Mouse (Mus musculus): ENCODE data around the gene Ntrk2. TPM values are rescaled to one million over a fixed set of nuclear protein-coding genes. Genes with fewer than 3 reads are reported as not detected.

The Ntrk2 gene
- total and polyA plus RNA-seq, 2 experiments: 0.55 to 1.5 TPM

DNA sequence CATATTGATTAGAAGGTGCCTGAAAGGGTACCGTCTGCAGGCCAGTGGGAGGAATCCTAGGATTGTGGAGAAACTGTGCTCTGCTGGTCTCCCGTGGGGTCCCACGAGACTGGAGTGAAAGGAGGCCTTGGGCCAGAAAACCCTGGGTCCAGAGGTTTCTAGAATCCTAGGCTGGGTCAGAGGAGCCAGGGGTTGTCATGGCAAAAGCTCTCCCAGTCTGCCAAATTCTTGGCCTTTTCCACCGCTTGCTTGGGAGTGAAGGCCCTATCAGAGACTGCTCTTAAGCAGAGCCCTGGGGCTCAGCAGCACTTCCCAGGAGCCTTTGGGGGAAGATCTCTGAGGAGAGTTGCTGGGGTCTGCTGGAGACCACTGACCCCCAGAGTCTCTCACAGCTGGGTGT, 25.6 kb downstream of the Ntrk2 start:
- TF ChIP-seq CTCF (IDR thresholded peaks at IDR 0.05; ENCODE audit: low read depth, low read length) (no peak), POLR2A (IDR thresholded peaks at IDR 0.05; ENCODE audit: extremely low read depth, insufficient read depth, low read length) (no peak)
- Histone ChIP-seq H3K4me3 (ENCODE audit: insufficient read depth, low read depth, low read length) (no peak overlapping the region), H3K27ac (replicated peaks; ENCODE audit: insufficient read depth, low read depth, low read length) (no peak overlapping the region), H3K4me1 (ENCODE audit: control insufficient read depth, insufficient read depth, low read length) (no peaks in the 10 kb centered on the region), H3K79me2 (ENCODE audit: control insufficient read depth, insufficient read depth, low read length) (no peaks in the 10 kb centered on the region), H3K27me3 (ENCODE audit: control insufficient read depth, insufficient read depth, low read length) (no peaks in the 10 kb centered on the region), H3K36me3 (ENCODE audit: control insufficient read depth, insufficient read depth, low read length) (no peaks in the 10 kb centered on the region), H3K9ac (ENCODE audit: low read depth, low read length) (no peak overlapping the region)
- 85% methylated on average over 4 of the region's 4 CpGs for WGBS
- DNase-seq (ENCODE audit: extremely low read depth, low read depth, low spot score): no peak

DNA sequence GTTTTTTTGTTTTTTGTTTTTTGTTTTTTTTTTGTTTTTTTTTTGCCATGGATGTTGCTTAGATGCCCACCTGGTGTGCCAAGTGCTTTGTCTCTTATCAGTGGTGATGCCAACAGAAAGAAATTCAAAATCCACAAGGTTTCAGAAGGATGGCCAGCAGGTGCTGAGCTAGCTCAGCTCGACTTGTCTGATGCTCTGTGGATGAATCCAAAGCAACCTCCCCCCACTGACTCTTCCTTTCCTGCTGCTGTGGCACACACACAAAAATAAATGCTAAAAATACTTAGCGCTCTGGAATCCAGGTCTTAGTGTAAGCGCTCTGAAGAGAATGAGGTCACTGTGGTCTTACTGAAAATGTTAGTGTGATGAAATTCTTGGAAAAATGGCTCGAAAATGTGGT, 28.4 kb downstream of the Ntrk2 start:
- Histone ChIP-seq H3K79me2 (ENCODE audit: control insufficient read depth, insufficient read depth, low read length) (no peaks in the 10 kb centered on the region), H3K27me3 (ENCODE audit: control insufficient read depth, insufficient read depth, low read length) (no peaks in the 10 kb centered on the region), H3K27ac (replicated peaks; ENCODE audit: insufficient read depth, low read depth, low read length) (no peak overlapping the region), H3K9ac (ENCODE audit: low read depth, low read length) (no peak overlapping the region), H3K4me1 (ENCODE audit: control insufficient read depth, insufficient read depth, low read length) (no peaks in the 10 kb centered on the region), H3K4me3 (ENCODE audit: insufficient read depth, low read depth, low read length) (no peak overlapping the region), H3K36me3 (ENCODE audit: control insufficient read depth, insufficient read depth, low read length) (no peaks in the 10 kb centered on the region)
- 72% methylated on average over 4 of the region's 4 CpGs for WGBS
- DNase-seq (ENCODE audit: extremely low read depth, low read depth, low spot score): no peak
- TF ChIP-seq POLR2A (IDR thresholded peaks at IDR 0.05; ENCODE audit: extremely low read depth, insufficient read depth, low read length) (no peak), CTCF (IDR thresholded peaks at IDR 0.05; ENCODE audit: low read depth, low read length) (no peak)

DNA sequence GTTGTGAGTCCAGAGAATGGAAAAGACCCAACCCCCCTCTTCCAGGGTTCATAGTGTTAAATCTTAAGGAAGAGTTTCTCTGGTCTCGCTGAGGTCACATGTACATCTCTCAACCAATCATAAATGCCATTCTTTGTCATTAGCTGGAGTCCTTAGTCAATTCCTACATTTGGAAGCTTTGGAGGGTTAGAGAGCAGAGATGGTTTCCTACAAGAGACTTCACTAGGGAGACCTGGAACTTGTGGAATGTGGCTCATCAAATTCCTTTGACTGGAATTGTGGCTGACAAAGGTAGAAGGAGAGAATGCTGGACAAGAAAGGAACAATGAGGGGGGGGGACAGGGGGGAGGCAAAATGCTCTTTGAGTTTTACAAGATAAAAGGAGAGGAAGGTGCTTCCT, 30.5 kb downstream of the Ntrk2 start:
- Histone ChIP-seq H3K4me3 (ENCODE audit: insufficient read depth, low read depth, low read length) (no peak overlapping the region), H3K27ac (replicated peaks; ENCODE audit: insufficient read depth, low read depth, low read length) (no peak overlapping the region), H3K36me3 (ENCODE audit: control insufficient read depth, insufficient read depth, low read length) (no peaks in the 10 kb centered on the region), H3K9ac (ENCODE audit: low read depth, low read length) (no peak overlapping the region), H3K27me3 (ENCODE audit: control insufficient read depth, insufficient read depth, low read length) (no peaks in the 10 kb centered on the region), H3K4me1 (ENCODE audit: control insufficient read depth, insufficient read depth, low read length) (no peaks in the 10 kb centered on the region), H3K79me2 (ENCODE audit: control insufficient read depth, insufficient read depth, low read length) (no peaks in the 10 kb centered on the region)
- 93% methylated on average over 1 of the region's 1 CpGs for WGBS
- TF ChIP-seq POLR2A (IDR thresholded peaks at IDR 0.05; ENCODE audit: extremely low read depth, insufficient read depth, low read length) (no peak), CTCF (IDR thresholded peaks at IDR 0.05; ENCODE audit: low read depth, low read length) (no peak)
- no peak for DNase-seq (ENCODE audit: extremely low read depth, low read depth, low spot score)

DNA sequence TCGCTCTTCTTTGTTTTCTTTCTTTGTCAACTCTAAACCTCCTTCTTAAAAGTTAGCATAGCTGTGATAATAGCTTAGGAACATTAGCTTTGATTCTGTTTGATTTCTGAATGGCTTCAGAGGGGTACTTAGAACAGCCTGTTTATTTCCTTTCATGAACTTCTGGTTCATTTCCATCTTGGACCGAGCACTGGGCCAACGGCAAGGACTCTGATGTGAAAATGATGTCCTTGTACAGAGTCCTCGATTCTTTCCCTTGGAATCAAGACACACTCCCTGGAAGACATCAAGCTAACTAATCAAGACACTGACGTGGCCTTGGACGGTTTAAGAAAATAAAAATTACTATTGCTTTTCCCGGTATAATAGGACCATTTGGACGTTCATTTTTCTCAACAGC, 31.7 kb downstream of the Ntrk2 start:
- 87% methylated on average over 8 of the region's 8 CpGs for WGBS
- Histone ChIP-seq H3K4me3 (ENCODE audit: insufficient read depth, low read depth, low read length) (no peak overlapping the region), H3K27ac (replicated peaks; ENCODE audit: insufficient read depth, low read depth, low read length) (no peak overlapping the region), H3K36me3 (ENCODE audit: control insufficient read depth, insufficient read depth, low read length) (no peaks in the 10 kb centered on the region), H3K79me2 (ENCODE audit: control insufficient read depth, insufficient read depth, low read length) (no peaks in the 10 kb centered on the region), H3K9ac (ENCODE audit: low read depth, low read length) (no peak overlapping the region), H3K4me1 (ENCODE audit: control insufficient read depth, insufficient read depth, low read length) (no peaks in the 10 kb centered on the region), H3K27me3 (ENCODE audit: control insufficient read depth, insufficient read depth, low read length) (no peaks in the 10 kb centered on the region)
- no peak for TF ChIP-seq CTCF (IDR thresholded peaks at IDR 0.05; ENCODE audit: low read depth, low read length)
- no peak for TF ChIP-seq POLR2A (IDR thresholded peaks at IDR 0.05; ENCODE audit: extremely low read depth, insufficient read depth, low read length)
- no peak for DNase-seq (ENCODE audit: extremely low read depth, low read depth, low spot score)

DNA sequence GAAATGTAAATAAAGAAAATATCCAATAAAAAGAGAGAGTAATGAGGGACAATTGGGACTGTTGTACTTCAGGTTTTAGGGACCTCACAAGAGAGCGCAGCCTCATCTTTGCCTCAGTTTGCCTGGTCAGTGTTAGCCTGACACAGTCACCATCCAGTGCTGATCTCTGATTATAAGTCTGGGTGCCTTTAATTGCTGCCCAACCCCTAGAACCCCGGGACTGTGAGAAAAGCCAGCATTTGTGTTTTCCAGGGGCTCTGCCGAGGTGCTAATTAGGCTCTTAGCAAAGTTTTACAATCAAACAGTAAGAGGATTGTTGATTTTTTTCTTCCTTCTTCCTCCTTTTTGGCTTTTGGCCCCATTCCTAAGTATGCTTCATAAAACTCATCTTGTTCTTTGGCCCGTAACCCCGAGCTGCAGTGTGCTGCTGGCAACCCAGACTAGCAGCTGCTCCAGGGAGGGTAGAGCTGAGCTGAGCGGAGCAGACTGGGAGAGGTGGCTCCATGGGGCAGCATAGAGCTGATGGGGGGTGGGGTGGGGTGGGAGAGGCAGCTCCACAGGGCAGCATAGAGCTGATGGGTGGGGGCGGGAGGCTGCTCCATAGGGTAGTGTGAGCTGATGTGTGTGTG, 34.5 kb downstream of the Ntrk2 start:
- no peaks in the 10 kb centered on the region for H3K27me3 ChIP-seq (ENCODE audit: control insufficient read depth, insufficient read depth, low read length)
- H3K4me1 ChIP-seq (ENCODE audit: control insufficient read depth, insufficient read depth, low read length): no peaks in the 10 kb centered on the region
- H3K4me3 ChIP-seq (ENCODE audit: insufficient read depth, low read depth, low read length): no peak overlapping the region
- TF ChIP-seq POLR2A (IDR thresholded peaks at IDR 0.05; ENCODE audit: extremely low read depth, insufficient read depth, low read length) (no peak), CTCF (IDR thresholded peaks at IDR 0.05; ENCODE audit: low read depth, low read length) (no peak)
- no peak overlapping the region for H3K9ac ChIP-seq (ENCODE audit: low read depth, low read length)
- H3K79me2 ChIP-seq (ENCODE audit: control insufficient read depth, insufficient read depth, low read length): no peaks in the 10 kb centered on the region
- H3K27ac ChIP-seq (replicated peaks; ENCODE audit: insufficient read depth, low read depth, low read length): no peak overlapping the region
- peak; percentile 8 for DNase-seq (ENCODE audit: extremely low read depth, low read depth, low spot score)
- H3K36me3 ChIP-seq (ENCODE audit: control insufficient read depth, insufficient read depth, low read length): no peaks in the 10 kb centered on the region
- 54% methylated on average over 7 of the region's 7 CpGs for WGBS

DNA sequence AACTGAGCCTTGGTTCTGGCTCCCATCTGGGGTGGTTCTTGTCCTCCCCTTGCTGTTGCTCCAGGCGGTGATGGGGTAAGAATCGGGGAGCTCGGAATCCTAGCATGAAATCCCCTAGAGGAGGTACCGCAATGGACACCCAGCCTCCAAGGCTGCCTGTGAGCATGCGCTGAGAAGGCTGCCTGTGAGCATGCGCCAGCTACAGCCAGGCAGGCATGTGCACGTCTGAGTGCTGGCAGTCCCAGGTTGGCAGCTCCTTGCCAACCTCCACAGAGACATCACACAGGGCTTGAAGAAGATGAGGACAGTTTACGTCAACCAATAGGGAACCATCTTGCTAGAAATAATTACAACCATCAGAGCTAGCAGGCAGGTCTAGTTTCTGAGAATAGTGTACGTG, 37.5 kb downstream of the Ntrk2 start:
- WGBS: 93% methylated on average over 9 of the region's 9 CpGs
- TF ChIP-seq POLR2A (IDR thresholded peaks at IDR 0.05; ENCODE audit: extremely low read depth, insufficient read depth, low read length): no peak
- TF ChIP-seq CTCF (IDR thresholded peaks at IDR 0.05; ENCODE audit: low read depth, low read length): no peak
- H3K79me2 ChIP-seq (ENCODE audit: control insufficient read depth, insufficient read depth, low read length): no peaks in the 10 kb centered on the region

More for the DNA sequence above, 37.5 kb downstream of the Ntrk2 start:
- H3K9ac ChIP-seq (ENCODE audit: low read depth, low read length): no peak overlapping the region
- H3K36me3 ChIP-seq (ENCODE audit: control insufficient read depth, insufficient read depth, low read length): no peaks in the 10 kb centered on the region
- DNase-seq (ENCODE audit: extremely low read depth, low read depth, low spot score): no peak
- no peaks in the 10 kb centered on the region for H3K27me3 ChIP-seq (ENCODE audit: control insufficient read depth, insufficient read depth, low read length)
- no peaks in the 10 kb centered on the region for H3K4me1 ChIP-seq (ENCODE audit: control insufficient read depth, insufficient read depth, low read length)
- no peak overlapping the region for H3K4me3 ChIP-seq (ENCODE audit: insufficient read depth, low read depth, low read length)
- no peak overlapping the region for H3K27ac ChIP-seq (replicated peaks; ENCODE audit: insufficient read depth, low read depth, low read length)
